Mouse (Mus musculus): ENCODE data around the gene Coq8b.

Coq8b gene

GRCm38 (mm10) chr7:27266515-27267128 is 33.8 kb downstream of the Coq8b start:
- in situ Hi-C loops (cut with MboI, MseI): no loop called here

GRCm38 (mm10) chr7:27271423-27271822 is 38.6 kb downstream of the Coq8b start:
- in situ Hi-C loops (cut with MboI, MseI): no loop called here

- in situ Hi-C loops (cut with MboI, MseI): no loop called here
These were observed 41.0 kb downstream of the Coq8b start for GRCm38 (mm10) chr7:27273739-27274351.

- in situ Hi-C loops (cut with MboI, MseI): loop anchor here (25.0 kb wide), 1 partner anchor 513 kb away; the partner anchor contains the start of gene Cyp2b19
These were observed 42.1 kb downstream of the Coq8b start for GRCm38 (mm10) chr7:27274916-27275315.

GRCm38 (mm10) chr7:27276021-27276420 is 43.2 kb downstream of the Coq8b start:
- in situ Hi-C loops (cut with MboI, MseI): loop anchor here (25.0 kb wide), 1 partner anchor 514 kb away; the partner anchor contains the start of gene Cyp2b19

- in situ Hi-C loops (cut with MboI, MseI): loop anchor here (25.0 kb wide), 1 partner anchor 515 kb away; the partner anchor contains the start of gene Cyp2b19
These were observed 44.4 kb downstream of the Coq8b start for GRCm38 (mm10) chr7:27277191-27277590.

GRCm38 (mm10) chr7:27281717-27282116 is 48.9 kb downstream of the Coq8b start:
- in situ Hi-C loops (cut with MboI, MseI): loop anchor here (10.0 to 25.0 kb wide), 2 partner anchors 519 to 1233 kb away; partner anchors contain the start of genes Cyp2b19 and Ifnl2

- in situ Hi-C loops (cut with MboI, MseI): loop anchor here (10.0 to 25.0 kb wide), 2 partner anchors 520 to 1233 kb away; partner anchors contain the start of genes Cyp2b19 and Ifnl2
These were observed 49.4 kb downstream of the Coq8b start for GRCm38 (mm10) chr7:27282225-27282624.

- in situ Hi-C loops (cut with MboI, MseI): loop anchor here (10.0 to 25.0 kb wide), 2 partner anchors 523 to 1230 kb away; partner anchors contain the start of genes Cyp2b19 and Ifnl2
These were observed 52.3 kb downstream of the Coq8b start for GRCm38 (mm10) chr7:27284865-27285697.

GRCm38 (mm10) chr7:27285698-27286066 is 52.9 kb downstream of the Coq8b start:
- in situ Hi-C loops (cut with MboI, MseI): loop anchor here (10.0 to 25.0 kb wide), 2 partner anchors 523 to 1229 kb away; partner anchors contain the start of genes Cyp2b19 and Ifnl2

GRCm38 (mm10) chr7:27288732-27289131 is 55.9 kb downstream of the Coq8b start:
- in situ Hi-C loops (cut with MboI, MseI): loop anchor here (10.0 to 25.0 kb wide), 2 partner anchors 526 to 1226 kb away; partner anchors contain the start of genes Cyp2b19 and Ifnl2

GRCm38 (mm10) chr7:27290555-27290954 is 57.7 kb downstream of the Coq8b start:
- in situ Hi-C loops (cut with MboI, MseI): loop anchor here (25.0 kb wide), 1 partner anchor 528 kb away; the partner anchor contains the start of gene Cyp2b19

- in situ Hi-C loops (cut with MboI, MseI): loop anchor here (25.0 kb wide), 1 partner anchor 530 kb away; the partner anchor contains the start of gene Cyp2b19
These were observed 59.1 kb downstream of the Coq8b start for GRCm38 (mm10) chr7:27291795-27292466.

- in situ Hi-C loops (cut with MboI, MseI): loop anchor here (25.0 kb wide), 1 partner anchor 534 kb away; the partner anchor contains the start of gene Cyp2b19
These were observed 63.1 kb downstream of the Coq8b start for GRCm38 (mm10) chr7:27295956-27296355.

- in situ Hi-C loops (cut with MboI, MseI): loop anchor here (25.0 kb wide), 1 partner anchor 534 kb away; the partner anchor contains the start of gene Cyp2b19
These were observed 63.7 kb downstream of the Coq8b start for GRCm38 (mm10) chr7:27296518-27296917.

- in situ Hi-C loops (cut with MboI, MseI): loop anchor here (25.0 kb wide), 1 partner anchor 536 kb away; the partner anchor contains the start of gene Cyp2b19
These were observed 65.3 kb downstream of the Coq8b start for GRCm38 (mm10) chr7:27298033-27298610.

- in situ Hi-C loops (cut with MboI, MseI): loop anchor here (25.0 kb wide), 1 partner anchor 537 kb away; the partner anchor contains the start of gene Cyp2b19
These were observed 66.0 kb downstream of the Coq8b start for GRCm38 (mm10) chr7:27298816-27299215.

GRCm38 (mm10) chr7:27300351-27300750 is 67.5 kb downstream of the Coq8b start:
- in situ Hi-C loops (cut with MboI, MseI): no loop called here

GRCm38 (mm10) chr7:27300801-27301200 is 68.0 kb downstream of the Coq8b start:
- in situ Hi-C loops (cut with MboI, MseI): no loop called here

- in situ Hi-C loops (cut with MboI, MseI): no loop called here
These were observed 69.3 kb downstream of the Coq8b start for GRCm38 (mm10) chr7:27302172-27302571.

Data from regulatory T cell (primary cell).